In genomic region chr11:35798874-35799273, GRCm38 (mm10) we compare ENCODE assay signal across 8 mouse cellular contexts. TPM values are rescaled to one million over a fixed set of nuclear protein-coding genes. Genes with fewer than 3 reads are reported as not detected.
DNase-seq lines count a peak whose midpoint lies in the region; ATAC-seq and TF ChIP-seq lines count a peak whose summit lies in the region.

Gene Fbll1, minus strand, starts transcription at chr11:35798884.

- ATAC-seq in lung, embryonic 15.5 days (ENCODE audit: borderline replicate concordance, extremely low read depth, low FRiP score, low TSS enrichment) = no peak
- ATAC-seq in hindbrain, embryonic 16.5 days = peak; percentile 37; the same call in 1 of the 2 replicates
- ATAC-seq in midbrain, postnatal 0 days (ENCODE audit: low FRiP score) = 0 out of 2 replicates have a peak, but pooled peaks have one; percentile 32

- H3K4me3 ChIP-seq in lung, embryonic 15.5 days = peak within 1 kb of the TSS; percentile 25
- H3K4me3 ChIP-seq in hindbrain, embryonic 16.5 days (ENCODE audit: low read length) = peak within 1 kb of the TSS; percentile 76
- H3K4me3 ChIP-seq in limb, embryonic 10.5 days = peak within 1 kb of the TSS; percentile 50
- H3K4me3 ChIP-seq in midbrain, postnatal 0 days (ENCODE audit: low read depth, low read length) = peak within 1 kb of the TSS; percentile 61

- peaks cover 57% of the 10 kb centered on the region for H3K27me3 ChIP-seq in lung, embryonic 15.5 days
- H3K27me3 ChIP-seq in hindbrain, embryonic 16.5 days (replicated peaks; ENCODE audit: control insufficient read depth, insufficient read depth, low read length) = peaks cover 4% of the 10 kb centered on the region
- H3K27me3 ChIP-seq in limb, embryonic 10.5 days (ENCODE audit: low read depth, poor library complexity, severe bottlenecking) = peaks cover 55% of the 10 kb centered on the region
- no peaks in the 10 kb centered on the region for H3K27me3 ChIP-seq in midbrain, postnatal 0 days (ENCODE audit: insufficient read depth, low read length)

- H3K27ac ChIP-seq in lung, embryonic 15.5 days = no peak within 1 kb of the TSS
- H3K27ac ChIP-seq in hindbrain, embryonic 16.5 days (ENCODE audit: low read depth, low read length) = peak within 1 kb of the TSS; percentile 91
- H3K27ac ChIP-seq in limb, embryonic 10.5 days = no peak within 1 kb of the TSS
- peak within 1 kb of the TSS; percentile 95 for H3K27ac ChIP-seq in midbrain, postnatal 0 days (ENCODE audit: low read depth, low read length)

- no peak for TF ChIP-seq CTCF in midbrain, postnatal 0 days (IDR thresholded peaks at IDR 0.05)

- no peak for DNase-seq in lung, postnatal 25 days (ENCODE audit: low spot score)
- DNase-seq in adrenal gland, postnatal 36 days = peak; percentile 69 to 72
- DNase-seq in fibroblast of lung, adult 2 months (ENCODE audit: low read depth) = peak; percentile 19
- DNase-seq in limb, embryonic 10.5 days (ENCODE audit: low spot score) = peak; percentile 79
- peak; percentile 47 for DNase-seq in midbrain, postnatal 0 days (ENCODE audit: low spot score)
- no peak for DNase-seq in spleen, adult 12 weeks (ENCODE audit: low spot score)

- H3K4me1 ChIP-seq in lung, embryonic 15.5 days = peaks cover 10% of the 10 kb centered on the region
- peaks cover 11% of the 10 kb centered on the region for H3K4me1 ChIP-seq in hindbrain, embryonic 16.5 days (ENCODE audit: control insufficient read depth, insufficient read depth, low read depth, low read length)
- H3K4me1 ChIP-seq in limb, embryonic 10.5 days = peaks cover 13% of the 10 kb centered on the region
- peaks cover 6% of the 10 kb centered on the region for H3K4me1 ChIP-seq in midbrain, postnatal 0 days (ENCODE audit: insufficient read depth, low read length)

- no peaks in the 10 kb centered on the region for H3K36me3 ChIP-seq in lung, embryonic 15.5 days
- no peaks in the 10 kb centered on the region for H3K36me3 ChIP-seq in hindbrain, embryonic 16.5 days (ENCODE audit: control insufficient read depth, insufficient read depth, low read length)
- no peaks in the 10 kb centered on the region for H3K36me3 ChIP-seq in limb, embryonic 10.5 days
- no peaks in the 10 kb centered on the region for H3K36me3 ChIP-seq in midbrain, postnatal 0 days (ENCODE audit: insufficient read depth, low read length)

- no peaks in the 10 kb centered on the region for H3K9me3 ChIP-seq in lung, embryonic 15.5 days
- H3K9me3 ChIP-seq in hindbrain, embryonic 16.5 days (ENCODE audit: control insufficient read depth, low read length) = no peaks in the 10 kb centered on the region
- H3K9me3 ChIP-seq in limb, embryonic 10.5 days (replicated peaks) = no peaks in the 10 kb centered on the region
- no peaks in the 10 kb centered on the region for H3K9me3 ChIP-seq in midbrain, postnatal 0 days (ENCODE audit: low read length)

- WGBS in lung, embryonic 15.5 days = 16% methylated on average over 11 of the region's 11 CpGs
- WGBS in hindbrain, embryonic 16.5 days = 5% methylated on average over 11 of the region's 11 CpGs
- 17% methylated on average over 11 of the region's 11 CpGs for WGBS in limb, embryonic 10.5 days
- 4% methylated on average over 11 of the region's 11 CpGs for WGBS in midbrain, postnatal 0 days

- no peak within 1 kb of the TSS for H3K9ac ChIP-seq in lung, embryonic 15.5 days
- peak within 1 kb of the TSS; percentile 83 for H3K9ac ChIP-seq in hindbrain, embryonic 16.5 days (ENCODE audit: low read depth, low read length)
- peak within 1 kb of the TSS; percentile 92 for H3K9ac ChIP-seq in midbrain, postnatal 0 days (replicated peaks; ENCODE audit: low read length, poor library complexity, severe bottlenecking)

- H3K4me2 ChIP-seq in lung, embryonic 15.5 days = peak within 1 kb of the TSS; percentile 50
- H3K4me2 ChIP-seq in hindbrain, embryonic 16.5 days (ENCODE audit: low read length) = peak within 1 kb of the TSS; percentile 54
- peak within 1 kb of the TSS; percentile 59 for H3K4me2 ChIP-seq in midbrain, postnatal 0 days (ENCODE audit: low read depth, low read length, poor library complexity, severe bottlenecking)

RNA-seq across cellular contexts. Expression of gene Fbll1, which starts in this region (rescaled TPM):
- polyA plus RNA-seq in lung, embryonic 15.5 days (2015; fragmentation: Nextera tagmentation; extraction: Ambion mirVana) = 0.10 and 0.22 TPM in 2 replicates
- total RNA-seq in adrenal gland, postnatal 36 days (2021) = under 1 TPM in 1 of 2 experiments, not detected in 1; 0.46 TPM
- polyA plus RNA-seq in hindbrain, embryonic 16.5 days (2015; fragmentation: Nextera tagmentation; extraction: Ambion mirVana) = 4.8 and 12.2 TPM in 2 replicates
- not detected in 2 replicates for polyA plus RNA-seq in limb, embryonic 10.5 days (2016; fragmentation: Nextera tagmentation; extraction: Ambion mirVana)
- 57.1 and 75.5 TPM in 2 replicates for total RNA-seq in midbrain, postnatal 0 days (2014; rRNA removed)
- 31.0 and 34.6 TPM in 2 replicates for polyA plus RNA-seq in midbrain, postnatal 0 days (2015; fragmentation: Nextera tagmentation; extraction: Ambion mirVana)

Comparison
In these comparisons a context has a peak if more than half of its experiments do, and no peak if none do; other contexts are left out.
1. RNA of gene Fbll1 (total RNA-seq): 57.1 to 75.5 TPM in midbrain, postnatal 0 days; 0.46 TPM in adrenal gland, postnatal 36 days; every median in the first group is over 10 times any median in the second.
2. Peak in DNase-seq in adrenal gland, postnatal 36 days; RNA of the gene not detected or under 1 TPM.
3. Peak in DNase-seq and H3K4me3 ChIP-seq in limb, embryonic 10.5 days; RNA of the gene not detected or under 1 TPM.
4. H3K27ac ChIP-seq: peak in hindbrain, embryonic 16.5 days (single experiment) and midbrain, postnatal 0 days (single experiment); none in lung, embryonic 15.5 days (single experiment) and limb, embryonic 10.5 days (single experiment).
5. H3K4me3 ChIP-seq: peak in every context shown above with its lines; median percentile 76 in hindbrain, embryonic 16.5 days; 61 in midbrain, postnatal 0 days; 50 in limb, embryonic 10.5 days; 25 in lung, embryonic 15.5 days.
6. DNase-seq: peak in fibroblast of lung, adult 2 months (single experiment) and midbrain, postnatal 0 days (single experiment); none in lung, postnatal 25 days (single experiment) and spleen, adult 12 weeks (single experiment).
7. Peak in every context shown above with its lines, with median percentiles within 50 percentile points of each other: H3K4me2 ChIP-seq.